Mouse (Mus musculus): ENCODE data around the gene Fam120b.

The Fam120b gene

GRCm38 (mm10) chr17:15380641-15381051 is 15.4 kb upstream of the Fam120b start:
- DNase-seq: peak; percentile 53

DNA sequence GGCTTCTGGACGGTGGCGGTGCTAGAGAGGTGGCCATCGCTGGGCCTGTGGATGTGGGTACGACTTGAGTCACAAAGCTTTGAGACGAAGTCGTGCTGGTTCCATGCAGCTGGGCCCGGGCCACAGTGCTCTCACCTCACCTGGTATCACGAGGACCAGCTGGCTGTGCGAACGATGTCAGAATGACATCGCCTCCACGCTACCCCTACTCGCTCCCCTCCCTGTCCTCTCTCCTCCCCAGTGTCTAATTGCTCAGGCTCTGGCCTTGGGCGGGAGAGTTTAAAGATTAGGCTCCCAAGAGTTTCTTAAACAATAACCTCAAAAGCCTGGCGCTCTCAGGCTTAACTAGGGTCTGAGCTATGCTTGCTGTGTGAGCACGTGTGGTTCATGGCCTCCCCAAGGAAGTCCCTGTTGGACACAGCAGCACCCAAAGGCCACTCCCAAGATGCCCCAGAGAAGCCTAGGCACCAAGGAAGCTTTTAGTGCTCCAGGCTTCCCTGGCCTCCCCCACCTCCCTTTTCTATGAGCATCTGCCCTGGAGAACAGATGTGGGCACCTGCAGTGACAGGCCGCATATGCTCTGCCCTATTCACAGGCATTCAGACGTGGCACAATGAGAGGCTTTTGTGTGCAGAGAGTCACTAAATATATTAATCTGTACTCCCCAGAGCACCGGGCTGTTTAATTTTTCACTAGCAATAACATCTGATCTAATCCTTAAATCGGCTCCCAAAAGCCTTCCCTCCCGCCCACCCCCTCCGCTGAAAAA is 14.7 kb upstream of the Fam120b start:
- DNase-seq: no peak

DNA sequence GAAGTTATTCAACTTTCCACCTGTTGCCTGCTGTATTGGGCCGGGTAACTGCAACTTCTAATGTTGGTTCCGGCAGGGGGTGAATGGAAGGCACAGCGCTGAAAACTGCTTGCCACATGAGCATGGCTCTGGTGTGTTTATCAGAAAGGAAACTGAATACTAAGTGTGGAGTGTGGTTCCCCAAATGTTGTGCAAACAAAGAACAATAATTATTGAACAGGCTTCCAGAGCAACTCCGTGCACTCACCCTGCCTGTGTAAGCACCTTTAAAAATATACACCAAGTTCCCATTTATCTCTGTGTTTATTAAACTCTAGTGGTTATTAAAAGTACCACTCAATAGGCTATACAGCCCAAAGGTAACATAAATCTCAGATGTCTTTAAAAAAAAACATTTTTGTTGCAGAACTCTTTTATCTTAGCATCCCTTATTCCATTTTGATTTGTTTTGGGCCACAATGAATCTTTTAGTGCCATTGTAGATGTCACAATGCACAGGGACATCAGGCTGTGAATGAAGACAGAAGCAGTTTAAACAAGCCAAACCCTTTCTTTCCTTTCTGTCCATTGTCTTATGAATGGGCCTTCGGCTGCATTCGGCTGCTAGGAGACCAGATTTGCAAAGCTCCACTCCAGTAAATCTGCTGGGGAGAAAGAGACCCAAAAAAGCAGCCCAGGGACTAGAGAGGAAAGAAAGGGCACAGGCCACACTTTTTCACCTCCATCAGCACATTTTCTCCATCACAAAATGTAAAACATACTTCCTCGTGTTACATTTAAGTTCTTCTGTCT is 13.9 kb upstream of the Fam120b start:
- no peak for DNase-seq

- DNase-seq: no peak
These were observed 12.6 kb upstream of the Fam120b start for GRCm38 (mm10) chr17:15383360-15383759.

DNA sequence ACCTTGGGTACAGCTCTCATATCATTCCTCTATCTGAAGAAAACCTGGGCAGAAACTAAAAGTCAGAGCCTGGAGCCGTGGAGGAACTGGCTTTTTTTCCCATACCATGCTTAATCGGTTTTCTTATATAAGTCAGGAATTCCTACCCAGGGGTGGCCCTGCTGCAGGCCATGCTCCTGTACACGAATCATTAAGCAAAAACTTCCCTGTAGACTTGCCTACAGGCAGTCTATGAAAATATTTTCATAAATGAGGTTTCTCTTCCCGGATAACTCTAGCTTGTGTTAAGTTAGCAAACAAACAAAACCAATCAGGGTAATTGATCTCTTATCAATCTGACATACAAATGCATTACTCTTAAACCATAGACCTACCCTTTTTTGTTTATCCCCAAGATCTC is 7.1 kb upstream of the Fam120b start:
- no peak for DNase-seq

- no peak for DNase-seq
These were observed 6.6 kb upstream of the Fam120b start for GRCm38 (mm10) chr17:15389356-15389755.

GRCm38 (mm10) chr17:15401716-15402115 is 5.7 kb downstream of the Fam120b start:
- no peak for DNase-seq

GRCm38 (mm10) chr17:15406576-15406975 is 10.6 kb downstream of the Fam120b start:
- DNase-seq: no peak

DNA sequence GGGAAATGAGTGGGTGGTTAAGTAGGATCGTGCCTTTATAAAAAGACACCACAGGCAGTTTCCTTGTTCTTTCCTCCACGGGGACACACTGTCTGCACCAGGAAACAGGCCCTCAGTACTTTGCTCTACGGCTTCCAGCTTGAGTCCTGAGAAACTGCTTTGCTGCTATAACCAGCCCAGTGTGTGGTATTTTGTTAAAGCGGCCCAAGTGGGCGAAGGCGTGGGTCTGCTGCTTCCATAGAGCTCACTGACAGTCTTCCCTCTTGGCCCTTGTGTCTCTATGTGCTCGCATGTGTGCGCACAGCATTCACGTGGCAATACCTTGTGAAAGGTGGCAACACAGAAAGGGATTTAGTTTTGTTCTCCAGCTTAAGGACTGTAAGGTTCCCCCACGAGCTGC is 13.3 kb downstream of the Fam120b start:
- no peak for DNase-seq

DNA sequence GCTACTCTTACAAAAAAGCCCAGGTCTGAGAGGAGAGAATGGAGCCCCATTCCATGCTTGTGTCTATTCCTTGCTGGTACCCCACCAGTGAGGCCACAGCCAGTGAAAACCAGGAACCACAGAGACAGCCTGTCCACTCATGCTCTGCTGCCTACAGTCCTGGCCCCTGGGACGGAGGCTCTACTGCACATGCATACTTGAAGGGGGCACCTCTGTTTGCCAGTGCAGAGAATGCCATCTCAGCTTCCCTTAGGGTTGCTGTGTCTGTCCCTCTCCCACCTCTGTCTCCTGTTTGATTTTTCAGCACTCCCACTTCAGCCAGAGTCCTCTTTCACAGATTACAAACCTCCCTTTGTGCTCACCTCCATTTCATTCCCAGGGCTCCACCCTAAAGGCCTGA is 14.9 kb downstream of the Fam120b start:
- DNase-seq: no peak

- no peak for DNase-seq
These were observed 20.7 kb downstream of the Fam120b start for GRCm38 (mm10) chr17:15416596-15417215.

DNA sequence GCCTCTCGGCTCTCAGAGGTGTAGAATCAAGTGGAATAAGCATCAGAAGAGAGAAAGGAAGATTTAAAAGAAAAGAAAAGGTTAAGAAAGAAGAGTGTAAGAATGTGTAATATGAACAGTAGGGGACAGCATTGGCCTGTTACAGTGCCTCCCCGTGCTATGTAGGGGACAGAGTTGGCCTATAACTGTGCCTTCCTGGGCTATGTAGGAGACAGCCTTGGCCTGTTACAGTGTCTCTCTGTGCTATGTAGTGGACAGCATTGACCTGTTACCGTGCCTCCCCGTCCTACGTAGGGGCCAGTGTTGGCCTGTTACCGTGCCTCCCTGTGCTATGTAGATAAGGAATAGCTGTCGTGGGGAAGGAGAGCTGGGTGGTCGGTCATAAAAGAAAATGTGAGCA is 23.5 kb downstream of the Fam120b start:
- DNase-seq: no peak

GRCm38 (mm10) chr17:15420021-15420603 is 24.1 kb downstream of the Fam120b start:
- no peak for DNase-seq

DNA sequence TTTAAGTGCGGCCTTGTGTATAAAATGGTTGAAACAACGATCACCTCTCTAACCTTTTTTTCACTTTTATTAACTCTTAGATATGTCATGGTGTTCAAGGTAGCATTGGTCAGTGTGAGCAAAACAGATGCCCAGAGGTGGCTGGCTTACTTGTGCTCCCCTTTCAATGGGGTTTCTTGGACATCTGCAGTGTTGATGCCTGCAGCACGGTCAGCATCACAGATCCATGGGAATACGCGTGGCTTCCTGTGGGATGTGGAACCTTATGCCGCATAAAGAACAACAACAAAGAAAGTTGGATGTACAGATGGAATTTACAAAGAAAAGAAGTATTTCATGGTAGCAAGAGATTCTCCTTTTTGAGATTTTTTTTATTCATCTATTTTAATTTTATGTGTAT is 25.4 kb downstream of the Fam120b start:
- no peak for DNase-seq

DNA sequence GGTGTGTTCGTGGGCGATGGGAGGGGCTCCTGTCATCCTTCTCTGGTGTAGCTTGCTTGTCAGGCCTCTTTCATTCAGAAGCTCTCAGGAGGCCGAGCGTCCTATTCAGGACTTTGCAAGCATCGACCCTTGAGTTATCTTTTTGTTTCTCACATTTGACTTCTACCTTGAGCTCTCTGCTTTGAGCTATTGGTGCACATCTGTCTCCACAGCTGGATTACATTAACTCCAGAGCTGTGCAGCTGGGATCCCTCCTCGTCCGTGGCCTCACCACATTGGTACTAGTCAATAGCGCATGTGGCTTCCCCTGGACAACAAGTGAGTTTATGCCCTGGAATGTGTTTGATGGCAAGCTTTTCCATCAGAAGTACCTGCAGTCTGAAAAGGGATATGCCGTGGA is 26.7 kb downstream of the Fam120b start:
- DNase-seq: no peak

- DNase-seq: no peak
These were observed 27.2 kb downstream of the Fam120b start for GRCm38 (mm10) chr17:15423080-15423765.

DNA sequence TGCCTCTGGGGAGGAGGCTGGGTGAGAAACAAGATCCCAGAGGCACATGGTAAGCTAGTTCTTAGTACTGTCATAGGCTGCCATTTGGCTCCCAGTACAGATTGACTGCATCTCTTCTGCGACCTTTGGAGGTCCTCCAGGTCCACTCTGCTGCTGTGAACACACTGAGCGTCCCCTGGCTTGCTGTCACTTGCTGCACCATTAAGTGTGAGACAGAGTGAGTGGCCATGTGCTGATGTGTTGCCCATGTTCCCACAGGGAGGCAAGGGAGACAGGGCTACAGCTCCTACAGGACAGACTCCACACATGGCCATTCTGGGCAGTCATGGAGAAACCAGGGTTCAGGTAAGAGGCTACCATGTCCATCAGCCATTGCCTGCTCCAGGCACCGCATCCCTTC is 29.9 kb downstream of the Fam120b start:
- DNase-seq: no peak

DNA sequence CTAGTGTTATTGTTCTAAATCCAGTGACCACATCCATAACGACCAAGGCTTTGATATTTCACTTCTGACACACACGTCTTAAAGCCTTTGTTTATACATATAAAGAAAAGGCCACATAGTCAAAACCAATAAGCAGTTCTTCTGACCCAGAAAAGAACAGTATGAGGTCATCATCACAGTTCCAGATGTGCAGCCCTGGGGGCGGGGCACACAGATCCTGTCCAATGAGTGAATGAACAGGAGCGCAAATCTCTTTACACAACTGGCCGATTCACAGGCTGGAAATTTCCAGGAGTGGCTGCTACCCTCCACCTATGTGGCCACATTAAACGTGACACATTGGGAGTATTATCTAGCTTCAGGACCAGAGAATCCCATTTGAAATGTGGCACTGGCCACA is 33.4 kb downstream of the Fam120b start:
- DNase-seq: no peak

- no peak for DNase-seq
These were observed 33.9 kb downstream of the Fam120b start for GRCm38 (mm10) chr17:15429937-15430336.

DNA sequence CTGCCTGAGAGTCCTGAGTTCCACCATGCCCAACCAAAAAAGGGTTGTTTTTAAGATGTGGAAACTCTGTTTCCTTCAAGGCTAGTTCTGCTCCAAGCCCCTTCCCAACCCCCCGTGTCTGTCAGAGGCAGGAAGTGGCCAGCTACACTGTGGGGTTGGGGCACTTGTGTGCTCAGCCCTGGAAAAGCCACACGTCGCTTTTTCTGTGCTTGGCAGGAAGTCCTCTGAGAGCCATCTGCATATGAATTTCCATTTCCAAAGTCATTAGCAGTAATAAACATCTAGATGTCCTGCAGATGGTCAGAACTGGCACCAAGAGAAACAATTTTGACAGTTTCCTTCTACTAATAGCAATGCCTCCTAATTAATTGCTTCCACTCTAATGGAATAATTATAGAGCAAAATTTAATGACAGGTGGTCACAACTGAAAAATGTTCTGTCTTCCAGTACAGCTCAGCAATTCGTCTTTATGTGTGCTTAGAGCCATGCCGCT is 35.1 kb downstream of the Fam120b start:
- peak; percentile 30 for DNase-seq

DNA sequence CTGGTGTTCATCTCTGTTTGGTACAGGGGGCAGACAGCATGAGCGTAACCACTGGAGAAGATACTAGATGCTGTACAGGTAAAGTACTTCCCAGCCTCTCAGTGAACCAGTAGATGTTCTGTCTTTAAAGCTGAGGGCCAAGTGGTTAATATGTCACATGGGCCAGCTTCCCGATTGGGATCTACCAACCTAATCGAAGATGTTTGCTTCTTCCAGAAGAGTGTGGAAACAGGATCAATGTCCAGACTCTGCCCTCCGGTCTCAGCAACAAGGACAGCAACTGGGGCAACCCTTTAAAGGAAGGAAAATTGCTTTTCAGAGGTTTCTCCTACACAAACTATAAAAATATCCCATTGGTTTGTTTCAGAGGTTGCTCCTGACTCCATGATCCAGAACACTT is 35.5 kb downstream of the Fam120b start:
- no peak for DNase-seq

- no peak for DNase-seq
These were observed 36.0 kb downstream of the Fam120b start for GRCm38 (mm10) chr17:15432036-15432435.

DNA sequence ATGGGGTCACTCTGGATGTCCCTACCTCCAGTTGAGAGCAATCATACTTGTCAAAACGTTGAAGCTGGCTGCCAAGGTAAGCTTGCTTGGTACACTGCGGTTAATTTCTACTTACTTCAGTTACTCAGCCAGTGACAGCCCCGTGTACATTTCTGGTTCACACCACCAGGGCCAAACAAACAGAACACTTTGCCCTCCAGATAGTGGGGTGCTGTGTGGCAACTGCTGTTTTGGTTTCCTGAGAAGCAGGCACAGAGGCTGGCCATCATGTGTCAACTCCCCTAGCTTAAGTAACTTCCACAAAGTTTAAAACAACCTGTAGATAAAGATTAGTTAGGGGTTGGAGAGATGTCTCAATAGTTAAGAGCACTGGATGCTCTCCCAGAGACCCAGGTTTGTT is 38.7 kb downstream of the Fam120b start:
- DNase-seq: no peak
